9 mouse cellular contexts compared by ENCODE assay signal in the genomic region with DNA sequence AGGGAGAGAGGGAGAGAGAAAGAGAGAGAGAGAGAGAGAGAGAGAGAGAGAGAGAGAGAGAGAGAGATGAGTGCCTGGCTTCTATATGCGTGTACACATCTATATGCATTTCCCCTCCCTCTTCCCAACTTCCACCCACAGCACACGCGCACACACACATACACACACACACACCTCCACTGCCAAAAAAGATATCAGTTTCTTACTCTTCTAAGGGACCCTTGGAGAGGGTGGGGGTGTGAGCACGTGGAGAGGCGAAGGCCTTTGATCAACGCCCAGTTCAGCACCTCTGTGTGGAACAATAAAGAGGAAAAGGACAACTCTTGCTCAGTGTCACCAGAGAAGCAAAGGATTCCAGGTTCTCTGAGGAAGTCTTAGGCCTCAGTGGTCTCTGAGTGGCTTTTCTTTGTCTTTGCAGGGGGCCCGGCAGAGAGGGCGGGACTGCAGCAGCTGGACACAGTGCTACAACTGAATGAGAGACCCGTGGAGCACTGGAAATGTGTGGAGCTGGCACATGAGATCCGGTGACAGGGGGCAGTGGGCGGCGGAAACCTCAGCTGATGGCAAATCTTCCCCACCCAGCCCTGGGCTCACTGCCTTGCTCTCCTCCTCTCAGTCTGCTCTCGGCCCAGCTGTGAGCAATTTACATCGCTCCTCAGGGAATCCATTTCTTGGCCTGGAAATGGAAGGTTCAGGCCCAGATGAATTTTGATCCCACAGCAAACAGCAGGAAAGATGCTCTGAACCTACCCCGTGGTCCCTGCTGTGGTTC.
DNase-seq lines count a peak whose midpoint lies in the region; ATAC-seq and TF ChIP-seq lines count a peak whose summit lies in the region.
"Had no signal": no experiment of that assay in that cellular context is flagged by ENCODE, and none has a peak within 500 bp of the region (broad histone marks: within the 10 kb centered on the region; RNA-seq: fewer than 3 reads in every experiment).

No protein-coding gene starts in this region.

- ATAC-seq in lung, embryonic 16.5 days (ENCODE audit: low read depth), result peak; percentile 29; the same call in 1 of the 2 replicates
- ATAC-seq in lung, postnatal 0 days, result no peak
- ATAC-seq in forebrain, embryonic 14.5 days, result peak; percentile 49
- peak; percentile 53 for ATAC-seq in hindbrain, postnatal 0 days
- no peak for ATAC-seq in liver, embryonic 12.5 days

- no peak for DNase-seq in lung, postnatal 0 days (ENCODE audit: low spot score)
- peak; percentile 51 for DNase-seq in forebrain, embryonic 14.5 days (ENCODE audit: low spot score)
- peak; percentile 64 for DNase-seq in hindbrain, postnatal 0 days (ENCODE audit: low spot score)
- peak; percentile 67 for DNase-seq in skeletal muscle tissue, adult 2 months (ENCODE audit: low read depth, low spot score)
- no peak for DNase-seq in natural killer cell, adult 2 months (ENCODE audit: low spot score in 2 of 2)
- no peak for DNase-seq in lung, adult 18-20 months

- H3K9ac ChIP-seq in lung, embryonic 16.5 days (ENCODE audit: low read length), result peak overlapping the region; percentile 26; the same call in 1 of the 2 replicates
- no peak overlapping the region for H3K9ac ChIP-seq in lung, postnatal 0 days (replicated peaks; ENCODE audit: low read depth)
- peak overlapping the region; percentile 2; the same call in 1 of the 2 replicates for H3K9ac ChIP-seq in forebrain, embryonic 14.5 days (ENCODE audit: low read length)
- H3K9ac ChIP-seq in hindbrain, postnatal 0 days (replicated peaks; ENCODE audit: low read length), result no peak overlapping the region
- no peak overlapping the region for H3K9ac ChIP-seq in liver, embryonic 12.5 days

- H3K27ac ChIP-seq in lung, embryonic 16.5 days (ENCODE audit: low read length), result peak overlapping the region; percentile 60
- H3K27ac ChIP-seq in lung, postnatal 0 days (ENCODE audit: low read length), result no peak overlapping the region
- H3K27ac ChIP-seq in forebrain, embryonic 14.5 days (ENCODE audit: low read depth, low read length), result peak overlapping the region; percentile 35
- no peak overlapping the region for H3K27ac ChIP-seq in hindbrain, postnatal 0 days
- no peak overlapping the region for H3K27ac ChIP-seq in liver, embryonic 12.5 days

- H3K27me3 ChIP-seq in lung, embryonic 16.5 days (ENCODE audit: control insufficient read depth, insufficient read depth, low read depth, low read length), result no peaks in the 10 kb centered on the region
- no peaks in the 10 kb centered on the region for H3K27me3 ChIP-seq in lung, postnatal 0 days (replicated peaks; ENCODE audit: insufficient read depth, low read length)
- H3K27me3 ChIP-seq in forebrain, embryonic 14.5 days (replicated peaks; ENCODE audit: control insufficient read depth, insufficient read depth, low read length), result no peaks in the 10 kb centered on the region
- H3K27me3 ChIP-seq in hindbrain, postnatal 0 days (ENCODE audit: insufficient read depth, low read length), result no peaks in the 10 kb centered on the region
- no peaks in the 10 kb centered on the region for H3K27me3 ChIP-seq in liver, embryonic 12.5 days (replicated peaks)

- 43% methylated on average over 15 of the region's 15 CpGs for WGBS in lung, embryonic 16.5 days
- WGBS in lung, postnatal 0 days, result 57% methylated on average over 15 of the region's 15 CpGs
- 28% methylated on average over 15 of the region's 15 CpGs for WGBS in forebrain, embryonic 14.5 days
- WGBS in hindbrain, postnatal 0 days, result 35% methylated on average over 15 of the region's 15 CpGs
- 63% methylated on average over 15 of the region's 15 CpGs for WGBS in liver, embryonic 12.5 days (ENCODE audit: insufficient replicate concordance)

- no peak overlapping the region for H3K4me2 ChIP-seq in lung, embryonic 16.5 days (ENCODE audit: low read depth, low read length)
- no peak overlapping the region for H3K4me2 ChIP-seq in lung, postnatal 0 days (replicated peaks; ENCODE audit: low read depth, low read length)
- H3K4me2 ChIP-seq in forebrain, embryonic 14.5 days (ENCODE audit: low read length), result 0 out of 2 replicates have a peak overlapping the region, but pooled peaks have one; percentile 12
- no peak overlapping the region for H3K4me2 ChIP-seq in hindbrain, postnatal 0 days (ENCODE audit: low read depth, low read length)
- no peak overlapping the region for H3K4me2 ChIP-seq in liver, embryonic 12.5 days

- no peak overlapping the region for H3K4me3 ChIP-seq in lung, embryonic 16.5 days (ENCODE audit: low read length)
- H3K4me3 ChIP-seq in lung, postnatal 0 days (ENCODE audit: low read depth, low read length), result no peak overlapping the region
- H3K4me3 ChIP-seq in forebrain, embryonic 14.5 days (ENCODE audit: low read depth, low read length), result no peak overlapping the region
- no peak overlapping the region for H3K4me3 ChIP-seq in hindbrain, postnatal 0 days (ENCODE audit: low read length)
- H3K4me3 ChIP-seq in liver, embryonic 12.5 days, result no peak overlapping the region
- H3K4me3 ChIP-seq: erythroblast, embryonic 14.5 days had no signal

- no peak for TF ChIP-seq EP300 in lung, postnatal 0 days (IDR thresholded peaks at IDR 0.05)

- no peaks in the 10 kb centered on the region for H3K36me3 ChIP-seq in lung, embryonic 16.5 days (ENCODE audit: control insufficient read depth, insufficient read depth, low read length)
- no peaks in the 10 kb centered on the region for H3K36me3 ChIP-seq in lung, postnatal 0 days (ENCODE audit: insufficient read depth, low read length)
- H3K36me3 ChIP-seq in forebrain, embryonic 14.5 days (ENCODE audit: control insufficient read depth, insufficient read depth, low read length), result peaks cover 6% of the 10 kb centered on the region; the same call in 1 of the 2 replicates
- no peaks in the 10 kb centered on the region for H3K36me3 ChIP-seq in hindbrain, postnatal 0 days (ENCODE audit: insufficient read depth, low read length)
- no peaks in the 10 kb centered on the region for H3K36me3 ChIP-seq in liver, embryonic 12.5 days

- TF ChIP-seq CTCF in lung, postnatal 0 days (IDR thresholded peaks at IDR 0.05), result no peak
- no peak for TF ChIP-seq CTCF in hindbrain, postnatal 0 days (IDR thresholded peaks at IDR 0.05; ENCODE audit: low read depth)

- no peaks in the 10 kb centered on the region for H3K9me3 ChIP-seq in lung, embryonic 16.5 days (ENCODE audit: control insufficient read depth, low read length)
- H3K9me3 ChIP-seq in lung, postnatal 0 days (ENCODE audit: low read length), result no peaks in the 10 kb centered on the region
- no peaks in the 10 kb centered on the region for H3K9me3 ChIP-seq in forebrain, embryonic 14.5 days (replicated peaks; ENCODE audit: control insufficient read depth, low read length)
- no peaks in the 10 kb centered on the region for H3K9me3 ChIP-seq in hindbrain, postnatal 0 days (ENCODE audit: low read length)
- H3K9me3 ChIP-seq in liver, embryonic 12.5 days (replicated peaks), result no peaks in the 10 kb centered on the region

- peaks cover 42% of the 10 kb centered on the region for H3K4me1 ChIP-seq in lung, embryonic 16.5 days (replicated peaks; ENCODE audit: control insufficient read depth, insufficient read depth, low read length)
- H3K4me1 ChIP-seq in lung, postnatal 0 days (ENCODE audit: insufficient read depth, low read depth, low read length), result peaks cover 9% of the 10 kb centered on the region
- peaks cover 11% of the 10 kb centered on the region; the same call in 1 of the 2 replicates for H3K4me1 ChIP-seq in forebrain, embryonic 14.5 days (ENCODE audit: control insufficient read depth, insufficient read depth, low read length)
- H3K4me1 ChIP-seq in hindbrain, postnatal 0 days (ENCODE audit: insufficient read depth, low read length), result peaks cover 8% of the 10 kb centered on the region
- peaks cover 23% of the 10 kb centered on the region; the same call in 1 of the 2 replicates for H3K4me1 ChIP-seq in liver, embryonic 12.5 days

Comparison
In these comparisons a context has a peak if more than half of its experiments do, and no peak if none do; other contexts are left out.
1. ATAC-seq: peak in lung, embryonic 16.5 days (single experiment), forebrain, embryonic 14.5 days (single experiment) and hindbrain, postnatal 0 days (single experiment); none in lung, postnatal 0 days (single experiment) and liver, embryonic 12.5 days (single experiment).
2. H3K27ac ChIP-seq: peak in lung, embryonic 16.5 days (single experiment) and forebrain, embryonic 14.5 days (single experiment); none in lung, postnatal 0 days (single experiment), hindbrain, postnatal 0 days (single experiment) and liver, embryonic 12.5 days (single experiment).
3. H3K9ac ChIP-seq: peak in lung, embryonic 16.5 days (single experiment) and forebrain, embryonic 14.5 days (single experiment); none in lung, postnatal 0 days (single experiment), hindbrain, postnatal 0 days (single experiment) and liver, embryonic 12.5 days (single experiment).
4. DNase-seq: peak in forebrain, embryonic 14.5 days (single experiment), hindbrain, postnatal 0 days (single experiment) and skeletal muscle tissue, adult 2 months (single experiment); none in lung, postnatal 0 days (single experiment), natural killer cell, adult 2 months (0 of 2) and lung, adult 18-20 months (0 of 2).